Mouse (Mus musculus) G1E (cell line): ENCODE measurements at regions not wholly inside any gene's neighbourhood (a gene's known extent, or its start where the extent isn't known, plus 50 kb on each side); places are given as distances from the start of the nearest gene placed in this dataset.

ENCODE experiments used
- CTCF ChIP-seq: IDR thresholded peaks from 2 replicates; pipeline ENCODE4 v1.5.1; 2012; ENCODE audit warnings: low read depth, low read length, inconsistent platforms, mixed read lengths
- GATA1 ChIP-seq: IDR thresholded peaks from 2 replicates; pipeline ENCODE4 v1.6.1; 2012; ENCODE audit warnings: borderline replicate concordance, low read length, inconsistent platforms, mixed read lengths

DNA sequence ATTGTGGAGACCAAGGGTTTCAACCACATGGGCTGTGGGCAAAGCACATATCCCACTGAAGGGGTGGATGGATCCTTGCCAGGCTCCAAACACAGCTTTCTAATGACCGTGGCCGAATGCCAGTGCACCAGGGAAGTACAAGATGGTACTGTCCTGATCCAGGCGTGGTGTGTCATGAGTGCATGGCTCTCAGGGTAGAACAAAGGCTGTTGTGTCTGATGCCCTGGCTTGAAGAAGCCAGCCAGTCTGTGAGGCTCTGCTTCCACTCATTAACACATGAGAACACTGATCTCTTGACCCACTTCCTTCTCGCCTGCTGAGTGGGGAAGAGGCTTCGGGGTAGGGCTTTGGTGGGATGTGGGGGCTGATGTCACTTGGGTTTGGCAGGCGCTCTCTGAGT is 330.7 kb downstream of the Med13l start:
- TF ChIP-seq CTCF (no peak), GATA1 (no peak)
